Mouse (Mus musculus) hindbrain, embryonic 16.5 days (tissue): Measurements from ENCODE around the gene Sema4d. TPM values are rescaled to one million over a fixed set of nuclear protein-coding genes. Genes with fewer than 3 reads are reported as not detected.

Source experiments
- ATAC-seq: fragments of 200-750 bp; cut with Nextera tagmentation; 2 replicates; pipeline ENCODE4 v1.8.0; 2017; ENCODE audit warnings: moderate TSS enrichment, moderate library complexity
- H3K27ac ChIP-seq: fragments of 300-500 bp; sonication (generic); 2 replicates; pipeline ENCODE4 v1.5.1; 2014; ENCODE audit warnings: low read depth, mild to moderate bottlenecking, control low read depth, low read length, moderate library complexity
- H3K27me3 ChIP-seq: fragments of 300-500 bp; sonication (generic); replicated peaks from 2 replicates; pipeline ENCODE4 v1.6.1; 2014; ENCODE audit warnings: low read length; ENCODE audit not compliant: control insufficient read depth, insufficient read depth
- H3K36me3 ChIP-seq: fragments of 300-500 bp; sonication (generic); 2 replicates; pipeline ENCODE4 v1.6.1; 2014; ENCODE audit warnings: mild to moderate bottlenecking, low read length, moderate library complexity, mixed read lengths; ENCODE audit not compliant: control insufficient read depth, insufficient read depth
- H3K4me1 ChIP-seq: fragments of 300-500 bp; sonication (generic); 2 replicates; pipeline ENCODE4 v1.6.1; 2014; ENCODE audit warnings: low read depth, low read length; ENCODE audit not compliant: control insufficient read depth, insufficient read depth
- H3K4me2 ChIP-seq: fragments of 300-500 bp; sonication (generic); 2 replicates; pipeline ENCODE4 v1.6.1; 2014; ENCODE audit warnings: mild to moderate bottlenecking, low read length, control low read depth, moderate library complexity
- H3K4me3 ChIP-seq: fragments of 300-500 bp; sonication (generic); 2 replicates; pipeline ENCODE4 v1.5.1; 2014; ENCODE audit warnings: mild to moderate bottlenecking, low read length, control low read depth, moderate library complexity
- H3K9ac ChIP-seq: fragments of 300-500 bp; sonication (generic); 2 replicates; pipeline ENCODE4 v1.6.1; 2014; ENCODE audit warnings: low read depth, mild to moderate bottlenecking, control low read depth, low read length, moderate library complexity
- H3K9me3 ChIP-seq: fragments of 300-500 bp; sonication (generic); 2 replicates; pipeline ENCODE4 v1.6.1; 2014; ENCODE audit warnings: mild to moderate bottlenecking, low read length, moderate library complexity; ENCODE audit not compliant: control insufficient read depth
- WGBS: fragments of 180-500 bp; shearing (Covaris S2); extraction: QIAGEN DNeasy Blood & Tissue Kit; methylation state at CpG from one replicate; pipeline ENCODE4 v1.1.7; 2014; 5-methylcytosine and 5-hydroxymethylcytosine counted together
- polyA plus RNA-seq: library from polyadenylated mRNA; unstranded; fragments of >200 nt; fragmentation: Nextera tagmentation; extraction: Ambion mirVana; gene quantifications from 2 replicates; pipeline ENCODE4 v1.2.1, GENCODE M21; 2015

Sema4d gene
- polyA plus RNA-seq, 1 experiment from 2014 or later: 14.3 TPM

DNA sequence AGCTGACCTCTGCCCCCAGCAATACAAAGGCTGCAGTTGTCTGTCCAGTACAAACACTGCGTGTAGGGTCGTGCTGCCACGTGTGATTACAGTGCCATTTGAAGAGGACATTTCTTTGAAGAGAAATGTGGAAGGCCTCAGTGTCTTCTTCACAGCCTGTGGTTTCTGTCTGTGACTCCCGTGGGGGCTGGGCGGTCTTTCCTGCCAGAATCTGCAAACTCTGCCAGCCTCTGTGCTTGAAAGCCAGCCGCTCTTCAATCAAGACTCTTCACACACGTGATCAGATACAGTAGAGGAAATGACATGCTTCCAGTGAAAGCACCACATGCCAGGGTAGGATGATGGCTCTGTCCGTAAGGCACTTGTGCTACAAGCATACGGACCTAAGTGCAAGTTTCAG, 7.4 kb upstream of the Sema4d start:
- H3K4me2 ChIP-seq: no peak overlapping the region
- no peaks in the 10 kb centered on the region for H3K27me3 ChIP-seq
- H3K9ac ChIP-seq: no peak overlapping the region
- no peak overlapping the region for H3K27ac ChIP-seq
- H3K4me3 ChIP-seq: no peak overlapping the region
- no peak; the same call in 1 of the 2 replicates for ATAC-seq
- H3K9me3 ChIP-seq: no peaks in the 10 kb centered on the region
- 58% methylated on average over 9 of the region's 9 CpGs for WGBS
- H3K36me3 ChIP-seq: no peaks in the 10 kb centered on the region
- no peaks in the 10 kb centered on the region; the same call in none of the 2 replicates for H3K4me1 ChIP-seq

DNA sequence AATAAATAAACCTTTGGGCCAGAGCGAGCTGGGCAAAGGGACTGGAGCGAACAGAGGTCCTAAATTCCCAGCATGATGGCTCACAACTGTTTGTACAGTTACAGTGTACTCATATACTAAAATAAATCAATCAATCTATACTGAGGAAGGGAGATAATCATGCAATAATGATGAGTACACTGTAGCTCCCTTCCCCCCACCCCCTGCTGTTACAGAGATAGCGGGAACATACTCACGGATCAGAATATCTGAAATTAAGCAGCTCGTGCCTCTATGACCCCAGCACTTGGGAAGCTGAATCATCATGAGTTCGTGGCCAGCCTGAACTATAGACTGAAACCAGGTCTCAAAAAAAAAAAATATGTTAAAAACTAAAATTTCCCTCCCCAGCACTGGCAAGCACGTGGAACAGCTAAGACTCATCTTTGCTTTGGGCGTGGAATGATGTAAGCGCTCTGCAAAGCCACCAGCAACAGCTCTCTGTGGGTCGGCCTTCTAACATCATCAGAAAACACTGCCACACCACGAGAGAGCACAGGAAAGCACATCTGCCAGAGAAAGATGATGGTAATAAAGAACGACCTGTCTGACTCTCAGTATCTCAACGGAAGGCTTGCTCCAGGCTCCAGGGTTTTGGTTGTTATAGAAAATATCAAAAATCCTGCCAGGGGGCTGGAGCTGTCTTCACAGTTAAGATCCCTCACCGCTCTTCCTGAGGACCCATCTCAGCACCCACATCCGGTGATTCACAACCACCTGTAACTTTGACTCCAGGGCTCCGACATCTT, 6.4 kb upstream of the Sema4d start:
- Histone ChIP-seq H3K4me2 (no peak overlapping the region), H3K4me1 (no peaks in the 10 kb centered on the region; the same call in 1 of the 2 replicates), H3K9ac (no peak overlapping the region), H3K36me3 (no peaks in the 10 kb centered on the region), H3K27me3 (no peaks in the 10 kb centered on the region), H3K4me3 (no peak overlapping the region), H3K9me3 (no peaks in the 10 kb centered on the region), H3K27ac (no peak overlapping the region)
- 82% methylated on average over 16 of the region's 16 CpGs for WGBS
- no peak for ATAC-seq

DNA sequence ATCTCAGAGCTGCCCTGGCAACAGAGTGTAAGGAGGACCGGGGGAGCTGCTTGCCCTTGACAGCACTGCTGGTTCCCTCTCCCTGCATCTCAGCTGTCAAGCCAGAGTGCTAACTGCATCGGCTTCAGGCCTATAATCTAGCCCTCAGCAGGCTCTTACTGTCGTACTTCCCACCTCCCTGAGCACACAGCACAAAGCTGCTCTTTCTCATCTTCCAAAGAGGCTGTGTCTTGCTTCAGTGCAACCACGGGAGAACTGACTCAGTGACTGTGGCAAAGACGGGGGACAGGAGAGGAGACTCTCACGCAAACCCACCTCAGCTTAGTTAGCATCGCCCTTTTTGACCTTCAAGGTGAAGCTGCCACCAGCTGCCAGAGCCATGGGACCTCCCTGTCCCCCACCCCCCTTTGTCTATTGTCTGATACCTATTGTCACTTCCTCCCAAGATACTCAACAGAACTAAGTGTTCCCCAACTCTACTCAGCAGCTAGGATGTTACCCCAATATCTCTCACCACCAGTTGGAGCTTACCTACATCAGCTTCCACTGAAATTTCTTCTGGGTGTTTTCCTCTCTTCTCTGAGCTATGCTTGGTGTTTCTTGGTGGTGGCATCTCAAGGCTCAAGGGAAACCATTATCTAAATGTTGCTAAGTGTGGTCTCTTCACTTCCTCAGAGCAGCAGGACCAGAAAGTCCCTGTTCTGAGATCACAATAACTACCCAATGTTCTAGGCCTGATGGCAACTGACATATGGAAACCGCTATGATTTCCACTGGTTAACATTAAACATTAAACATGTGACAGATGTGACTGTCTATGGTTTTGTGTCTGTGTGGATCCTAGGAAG, 4.6 kb upstream of the Sema4d start:
- no peak overlapping the region for H3K27ac ChIP-seq
- no peaks in the 10 kb centered on the region for H3K9me3 ChIP-seq
- no peaks in the 10 kb centered on the region for H3K36me3 ChIP-seq
- no peak overlapping the region for H3K4me3 ChIP-seq
- no peak for ATAC-seq
- H3K9ac ChIP-seq: no peak overlapping the region
- no peak overlapping the region for H3K4me2 ChIP-seq
- no peaks in the 10 kb centered on the region for H3K27me3 ChIP-seq
- no peaks in the 10 kb centered on the region; the same call in 1 of the 2 replicates for H3K4me1 ChIP-seq
- 63% methylated on average over 8 of the region's 8 CpGs for WGBS

DNA sequence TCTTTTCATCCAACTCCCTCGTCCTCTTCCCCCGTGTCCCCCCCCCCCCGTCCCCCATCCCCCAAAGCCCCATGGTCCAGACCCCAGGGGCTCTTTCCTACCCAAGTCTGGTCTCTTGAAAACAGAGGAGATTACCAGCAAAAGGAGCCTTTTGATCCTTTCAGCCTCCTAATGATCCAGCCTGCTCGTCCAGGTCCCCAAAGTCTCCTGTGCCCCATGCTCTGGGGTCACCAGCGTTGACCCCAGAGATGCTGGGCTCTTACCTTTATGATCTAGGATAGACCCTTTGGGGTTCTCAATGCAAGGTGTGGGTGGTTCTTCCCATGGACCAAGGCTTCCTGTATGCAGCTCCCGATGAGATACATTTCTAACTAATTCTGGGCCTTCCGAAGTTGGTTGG, 401 bp upstream of the Sema4d start:
- no peaks in the 10 kb centered on the region for H3K9me3 ChIP-seq
- peak overlapping the region; percentile 94 for H3K4me2 ChIP-seq
- WGBS: 32% methylated on average over 7 of the region's 7 CpGs
- no peak overlapping the region for H3K27ac ChIP-seq
- no peaks in the 10 kb centered on the region for H3K27me3 ChIP-seq
- peak overlapping the region; percentile 89 for H3K4me3 ChIP-seq
- H3K9ac ChIP-seq: 0 out of 2 replicates have a peak overlapping the region, but pooled peaks have one; percentile 28
- peaks cover 13% of the 10 kb centered on the region for H3K4me1 ChIP-seq
- ATAC-seq: peak; percentile 8
- no peaks in the 10 kb centered on the region for H3K36me3 ChIP-seq

DNA sequence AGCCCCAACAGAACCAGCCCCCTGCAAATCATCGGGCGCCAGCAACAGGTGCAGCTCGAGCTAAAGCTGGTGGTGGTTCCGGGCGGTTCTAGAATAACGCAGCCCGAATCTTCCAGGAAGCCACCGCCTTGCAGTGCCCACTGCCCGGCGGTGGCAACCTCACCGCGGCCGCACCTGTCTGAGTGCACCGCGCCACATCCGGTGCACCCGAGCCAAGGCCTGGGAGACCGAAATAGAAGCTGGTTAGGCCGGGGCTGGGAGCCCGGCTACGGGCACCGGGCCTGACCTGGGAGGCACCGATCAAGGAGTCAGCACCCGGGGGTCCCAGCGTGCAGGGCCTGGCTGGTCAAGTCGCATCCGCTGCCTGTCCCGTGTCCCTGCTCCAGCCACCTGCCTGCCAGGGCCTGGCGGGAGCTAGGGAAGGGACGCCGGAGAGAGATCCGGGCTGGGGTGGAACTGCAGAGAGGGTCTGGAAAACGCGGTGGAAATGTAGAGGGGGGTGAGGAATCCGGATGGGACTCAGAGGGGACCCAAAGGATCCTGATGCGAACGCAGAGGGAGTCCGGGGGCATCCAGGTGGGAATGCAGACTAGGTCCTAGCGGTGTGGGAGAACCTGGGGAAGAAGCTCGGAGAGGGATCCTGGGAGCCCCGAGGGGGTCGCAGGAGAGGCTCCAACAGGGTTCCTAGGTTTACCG, 670 bp downstream of the Sema4d start:
- Histone ChIP-seq H3K4me2 (peak overlapping the region; percentile 94), H3K4me3 (peak overlapping the region; percentile 89), H3K4me1 (peaks cover 13% of the 10 kb centered on the region), H3K27ac (peak overlapping the region; percentile 78), H3K36me3 (no peaks in the 10 kb centered on the region), H3K27me3 (no peaks in the 10 kb centered on the region), H3K9me3 (no peaks in the 10 kb centered on the region), H3K9ac (peak overlapping the region; percentile 87)
- ATAC-seq: peak; percentile 49
- WGBS: 1% methylated on average over 40 of the region's 43 CpGs

DNA sequence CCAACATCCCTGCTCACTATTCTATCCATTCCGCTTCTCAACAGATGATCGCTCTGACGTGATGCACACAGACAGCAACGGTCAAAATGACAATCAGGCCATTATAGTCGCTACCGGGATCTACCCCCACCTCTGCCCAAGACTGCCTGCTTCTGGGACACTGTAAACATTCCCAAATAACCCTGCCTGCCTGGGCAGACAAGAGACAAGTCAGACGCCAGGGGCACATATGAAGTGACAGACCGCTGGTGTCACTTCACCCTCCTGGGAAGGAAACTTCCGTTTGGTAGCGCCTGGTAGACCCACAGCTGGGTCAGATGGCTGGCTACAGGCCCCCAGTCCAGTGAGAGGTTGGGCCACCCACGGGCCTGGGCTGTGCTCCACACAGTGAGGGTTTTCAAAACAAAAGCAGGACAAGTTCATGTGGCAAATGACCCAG, 1.4 kb downstream of the Sema4d start:
- no peaks in the 10 kb centered on the region for H3K36me3 ChIP-seq
- WGBS: 27% methylated on average over 11 of the region's 11 CpGs
- ATAC-seq: peak; percentile 3; the same call in 1 of the 2 replicates

DNA sequence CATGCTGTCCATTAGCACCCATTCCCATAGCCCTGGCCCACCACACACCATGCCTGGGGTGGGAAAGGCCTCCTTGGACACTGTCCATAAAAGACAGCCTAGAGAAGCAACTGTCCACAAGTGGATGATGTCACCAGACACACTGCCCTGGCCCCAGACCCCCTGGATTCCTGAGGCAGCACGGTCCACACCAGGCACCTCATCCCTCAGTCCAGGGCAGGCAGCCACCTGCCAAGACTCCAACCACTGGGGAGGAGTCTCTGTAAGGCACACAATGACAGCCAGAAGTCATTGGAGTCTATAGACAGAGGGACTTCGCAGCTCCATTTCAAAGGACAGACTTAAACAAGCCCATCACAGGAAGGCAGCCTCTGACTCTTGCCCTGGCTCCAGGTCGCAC, 1.9 kb downstream of the Sema4d start:
- no peak for ATAC-seq
- no peaks in the 10 kb centered on the region for H3K27me3 ChIP-seq
- peaks cover 13% of the 10 kb centered on the region for H3K4me1 ChIP-seq
- H3K9ac ChIP-seq: peak overlapping the region; percentile 87; the same call in 1 of the 2 replicates
- no peaks in the 10 kb centered on the region for H3K9me3 ChIP-seq
- no peaks in the 10 kb centered on the region for H3K36me3 ChIP-seq
- H3K4me3 ChIP-seq: peak overlapping the region; percentile 89
- H3K4me2 ChIP-seq: peak overlapping the region; percentile 94
- WGBS: 61% methylated on average over 3 of the region's 3 CpGs
- no peak overlapping the region for H3K27ac ChIP-seq

More for the DNA sequence above, 1.4 kb downstream of the Sema4d start:
- H3K4me3 ChIP-seq: peak overlapping the region; percentile 89
- H3K27me3 ChIP-seq: no peaks in the 10 kb centered on the region
- H3K4me2 ChIP-seq: peak overlapping the region; percentile 94
- no peaks in the 10 kb centered on the region for H3K9me3 ChIP-seq
- H3K4me1 ChIP-seq: peaks cover 13% of the 10 kb centered on the region
- H3K9ac ChIP-seq: peak overlapping the region; percentile 87
- no peak overlapping the region for H3K27ac ChIP-seq

DNA sequence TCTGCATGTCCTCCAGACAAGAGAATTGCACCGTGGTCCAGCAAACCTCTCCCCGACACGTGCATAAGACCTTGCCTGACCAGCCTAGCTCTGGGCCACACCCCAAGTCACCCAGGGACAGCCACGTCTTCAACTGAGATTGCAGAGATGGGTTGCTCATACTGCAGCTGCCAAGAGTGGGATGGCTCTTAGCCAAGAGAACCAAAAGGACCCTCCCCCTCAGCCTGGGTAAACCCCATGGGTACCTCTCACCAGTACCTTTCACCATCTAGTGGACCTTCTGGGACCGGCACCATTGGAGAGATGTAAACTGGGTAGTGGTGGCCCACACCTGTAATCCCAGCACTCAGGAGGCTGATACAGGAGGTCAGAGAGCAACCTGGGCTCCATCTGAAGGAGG, 2.8 kb downstream of the Sema4d start:
- 66% methylated on average over 5 of the region's 5 CpGs for WGBS
- no peak for ATAC-seq
- Histone ChIP-seq H3K9ac (no peak overlapping the region), H3K36me3 (no peaks in the 10 kb centered on the region), H3K27me3 (no peaks in the 10 kb centered on the region), H3K9me3 (no peaks in the 10 kb centered on the region), H3K4me3 (no peak overlapping the region), H3K27ac (no peak overlapping the region), H3K4me2 (no peak overlapping the region), H3K4me1 (peaks cover 13% of the 10 kb centered on the region)
